Mouse (Mus musculus) cortical plate, adult 2 months (tissue): Measurements from ENCODE around the gene Wdr59.

Source experiments
- CTCF ChIP-seq: fragments of 200-500 bp; IDR thresholded peaks from 2 replicates; pipeline ENCODE4 v1.5.1; 2011; ENCODE audit warnings: mild to moderate bottlenecking, control low read depth, low read length; ENCODE audit not compliant: insufficient read depth; ENCODE audit errors: extremely low read depth
- POLR2A ChIP-seq: fragments of 200-500 bp; IDR thresholded peaks from 2 replicates; pipeline ENCODE4 v1.6.1; 2011; ENCODE audit warnings: mild to moderate bottlenecking, low read length, control low read depth; ENCODE audit not compliant: insufficient read depth; ENCODE audit errors: extremely low read depth

- TF ChIP-seq CTCF (no peak), POLR2A (peak; percentile 57; the same call in 1 of the 2 replicates)
Measured at GRCm38 (mm10) chr8:111521713-111522429, at the start of gene Wdr59.
